26 mouse cellular contexts compared by ENCODE assay signal in the genomic region with DNA sequence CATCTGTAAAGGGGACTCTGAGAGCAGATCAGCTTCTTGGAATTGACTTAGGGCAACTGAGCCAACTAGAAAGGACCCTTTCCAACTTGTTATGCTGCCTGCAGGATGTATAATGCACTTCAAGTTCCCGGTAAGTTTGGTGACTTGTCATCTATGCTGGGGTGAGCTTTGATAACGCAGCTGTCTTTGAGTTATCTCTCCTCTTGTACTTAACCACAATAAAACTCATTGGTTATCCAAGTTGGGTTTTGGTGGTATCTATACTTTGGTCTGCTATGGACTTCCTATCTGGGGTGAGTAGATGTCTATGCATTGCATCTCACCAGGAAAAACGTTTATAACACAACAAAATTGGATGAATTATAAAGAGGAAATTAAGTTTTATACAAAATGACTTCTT.
"Had no signal": no experiment of that assay in that cellular context is flagged by ENCODE, and none has a peak within 500 bp of the region (broad histone marks: within the 10 kb centered on the region; RNA-seq: fewer than 3 reads in every experiment).

No protein-coding gene starts in this region.

- H3K36me3 ChIP-seq: embryonic facial prominence, embryonic 10.5 days; embryonic facial prominence, embryonic 12.5 days; embryonic facial prominence, embryonic 13.5 days; embryonic facial prominence, embryonic 15.5 days; forebrain, embryonic 10.5 days; forebrain, embryonic 12.5 days; heart, embryonic 10.5 days had no signal

- DNase-seq: cerebellum, adult 9-11 months; cerebellum, postnatal 10 days; cerebellum, postnatal 14 days; cerebellum, postnatal 25 days; cerebellum, postnatal 36 days; embryo, embryonic 11 days; forebrain, postnatal 0 days; gastrocnemius, adult 2 months; gastrocnemius, postnatal 10 days; gastrocnemius, postnatal 14 days; gastrocnemius, postnatal 25 days; gastrocnemius, postnatal 36 days; heart, adult 11 months; heart, adult 18-20 months; heart, adult 2 months had no signal

- ATAC-seq: forebrain, embryonic 14.5 days; forebrain, embryonic 16.5 days; forebrain, postnatal 0 days had no signal

- H3K9me3 ChIP-seq: embryonic facial prominence, embryonic 10.5 days; embryonic facial prominence, embryonic 12.5 days; embryonic facial prominence, embryonic 13.5 days; embryonic facial prominence, embryonic 15.5 days; forebrain, embryonic 10.5 days; forebrain, embryonic 12.5 days; heart, embryonic 10.5 days had no signal

- H3K27ac ChIP-seq: embryonic facial prominence, embryonic 10.5 days; embryonic facial prominence, embryonic 12.5 days; embryonic facial prominence, embryonic 13.5 days; embryonic facial prominence, embryonic 15.5 days; forebrain, embryonic 10.5 days; forebrain, embryonic 12.5 days; gastrocnemius, adult 2 months; heart, adult 2 months; heart, embryonic 10.5 days had no signal

- H3K4me3 ChIP-seq: embryonic facial prominence, embryonic 10.5 days; embryonic facial prominence, embryonic 12.5 days; embryonic facial prominence, embryonic 13.5 days; embryonic facial prominence, embryonic 15.5 days; erythroblast, embryonic 14.5 days; forebrain, embryonic 10.5 days; forebrain, embryonic 12.5 days; gastrocnemius, adult 2 months; heart, adult 2 months; heart, embryonic 10.5 days had no signal

- H3K4me1 ChIP-seq: embryonic facial prominence, embryonic 10.5 days; embryonic facial prominence, embryonic 12.5 days; embryonic facial prominence, embryonic 13.5 days; embryonic facial prominence, embryonic 15.5 days; forebrain, embryonic 12.5 days; heart, embryonic 10.5 days had no signal

- H3K9ac ChIP-seq: embryonic facial prominence, embryonic 12.5 days; embryonic facial prominence, embryonic 13.5 days; embryonic facial prominence, embryonic 15.5 days; forebrain, embryonic 12.5 days; forebrain, postnatal 0 days had no signal

- H3K27me3 ChIP-seq: embryonic facial prominence, embryonic 12.5 days; embryonic facial prominence, embryonic 13.5 days; embryonic facial prominence, embryonic 15.5 days; forebrain, embryonic 12.5 days had no signal

- H3K4me2 ChIP-seq: embryonic facial prominence, embryonic 12.5 days; embryonic facial prominence, embryonic 13.5 days; embryonic facial prominence, embryonic 15.5 days; forebrain, embryonic 12.5 days; heart, embryonic 11.5 days had no signal
